Mouse (Mus musculus): ENCODE data around the gene Pdzd2.

DNA sequence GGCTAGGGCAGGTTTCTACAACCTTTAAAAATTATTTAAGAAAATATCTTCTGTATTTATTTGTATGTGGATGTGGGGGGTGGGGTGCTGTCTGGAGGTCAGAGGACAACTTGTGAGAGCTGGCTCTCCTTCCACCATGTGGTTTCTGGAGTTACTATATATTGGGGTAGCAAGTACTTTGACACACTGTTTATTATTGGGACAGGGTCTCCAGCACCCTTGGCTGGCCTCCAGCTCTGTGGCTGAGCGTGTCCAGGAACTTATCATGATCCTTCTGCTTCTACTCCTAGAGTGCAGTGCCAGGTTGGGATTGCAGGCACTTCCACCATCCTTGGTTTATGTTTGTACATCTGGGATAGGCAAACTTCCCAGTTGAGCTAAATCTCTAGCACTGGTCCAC lies 408.4 kb downstream of the Pdzd2 start:
- no peak for TF ChIP-seq CTCF (IDR thresholded peaks at IDR 0.05; ENCODE audit: borderline replicate concordance, control insufficient read depth, extremely low read depth, insufficient read depth, low read length, poor library complexity)
- no peak for TF ChIP-seq POLR2A (IDR thresholded peaks at IDR 0.05; ENCODE audit: control insufficient read depth, extremely low read depth, insufficient read depth, low read length, poor library complexity)
